Mouse (Mus musculus) urinary bladder, adult 2 months (tissue): ENCODE measurements around the gene Olfr381. TPM values are rescaled to one million over a fixed set of nuclear protein-coding genes. Genes with fewer than 3 reads are reported as not detected.
"Not testable (repeated sequence)": the region's sequence is repeated elsewhere in the genome, so short reads cannot be mapped to it uniquely, and the experiment has no call there.

ENCODE experiments used
- DNase-seq: peaks from one replicate; pipeline ENCODE4 v3.0.0; 2022; ENCODE audit warnings: low spot score
- polyA plus RNA-seq: library from polyadenylated mRNA; depleted of rRNA; stranded (reverse); fragments of >200 nt; gene quantifications from 2 replicates; pipeline ENCODE4 v1.2.3, GENCODE M21; 2012; rRNA removed

Olfr381 gene
- not detected in 2 replicates for polyA plus RNA-seq

GRCm38 (mm10) chr11:73491503-73491902, at the start of gene Olfr381:
Gene Olfr381 (minus strand): TSS chr11:73491603.
- no peak for DNase-seq

GRCm38 (mm10) chr11:73528971-73529370, 37.6 kb upstream of the Olfr381 start:
- not testable (repeated sequence) for DNase-seq

DNA sequence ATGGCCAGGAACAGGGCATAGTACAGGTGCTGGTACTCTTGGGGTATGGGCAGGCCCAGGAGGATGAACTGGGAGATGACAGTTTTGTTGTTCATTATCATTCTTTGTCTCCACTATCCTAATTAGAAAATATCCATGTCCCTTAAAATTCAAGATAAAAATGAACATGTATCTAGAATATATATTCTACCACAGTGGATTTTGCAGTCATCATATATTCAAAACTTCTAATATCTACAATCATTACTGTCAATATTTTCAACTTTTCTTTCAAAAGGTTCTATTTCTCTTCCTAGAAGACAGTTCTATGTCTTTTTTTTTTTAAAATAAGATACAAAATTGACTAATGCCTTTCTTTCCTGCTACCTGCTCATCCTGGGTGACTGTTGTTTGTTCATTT, 25.7 kb upstream of the Olfr381 start, which contains the start of gene Olfr382:
TSS of gene Olfr382 (minus strand) at position 101 of the 400 bp plus-strand sequence.
- DNase-seq: no peak

- no peak for DNase-seq
These were observed 34.0 kb downstream of the Olfr381 start, which contains the start of gene Olfr380 for GRCm38 (mm10) chr11:73457408-73457807. Gene Olfr380 (minus strand): TSS chr11:73457508.

Other genes starting within 250 kb of the Olfr381 start
- 0.32 and 0.34 TPM in 2 replicates for gene Trpv3, start 224.2 kb downstream of the Olfr381 start, polyA plus RNA-seq
- gene Aspa, start 162.0 kb downstream of the Olfr381 start, polyA plus RNA-seq: 23.8 and 25.8 TPM in 2 replicates
- gene Gm49340, start 161.9 kb downstream of the Olfr381 start, polyA plus RNA-seq: not detected in 2 replicates
- 0.21 and 0.44 TPM in 2 replicates for gene Spata22, start 161.9 kb downstream of the Olfr381 start, polyA plus RNA-seq
- gene Olfr20, start 140.8 kb downstream of the Olfr381 start, polyA plus RNA-seq: 0.04 and 0.10 TPM in 2 replicates
- not detected in 2 replicates for gene Olfr376, start 120.4 kb downstream of the Olfr381 start, polyA plus RNA-seq
- not detected in 2 replicates for gene Olfr1, start 92.0 kb downstream of the Olfr381 start, polyA plus RNA-seq
- gene Olfr378, start 63.1 kb downstream of the Olfr381 start, polyA plus RNA-seq: not detected in 2 replicates
- gene Olfr380, start 34.1 kb downstream of the Olfr381 start, polyA plus RNA-seq: not detected in 2 replicates
- not detected in 2 replicates for gene Olfr382, start 25.6 kb upstream of the Olfr381 start, polyA plus RNA-seq
- not detected in 2 replicates for gene Olfr385, start 101.4 kb upstream of the Olfr381 start, polyA plus RNA-seq
- gene Olfr384, start 107.0 kb upstream of the Olfr381 start, polyA plus RNA-seq: not detected in 2 replicates
- gene Zfp735, start 197.2 kb upstream of the Olfr381 start, polyA plus RNA-seq: not detected in 2 replicates